In the genomic region with DNA sequence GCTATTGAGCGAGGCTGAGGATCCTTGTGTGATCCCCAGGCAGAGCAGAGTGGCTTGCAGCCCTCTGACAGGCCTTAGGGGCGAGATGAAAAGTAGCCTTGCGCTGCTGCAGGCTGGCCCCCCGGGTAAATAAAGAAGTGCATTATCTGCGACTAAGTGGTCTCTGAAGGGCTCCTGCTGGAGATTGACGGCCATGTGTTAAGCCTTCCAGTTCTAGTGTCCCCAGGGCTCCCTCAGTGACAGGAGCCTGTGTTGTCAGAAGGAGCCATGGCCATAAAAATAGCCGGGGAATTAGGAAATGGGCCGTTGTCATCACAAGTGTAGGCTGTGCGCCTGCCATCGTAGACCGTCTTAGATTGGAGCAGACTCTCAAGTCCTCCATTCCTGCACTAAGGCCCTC, we compare ENCODE assay signal across 16 mouse cellular contexts. TPM values are rescaled to one million over a fixed set of nuclear protein-coding genes. Genes with fewer than 3 reads are reported as not detected.
DNase-seq lines count a peak whose midpoint lies in the region; ATAC-seq and TF ChIP-seq lines count a peak whose summit lies in the region.
"Had no signal": no experiment of that assay in that cellular context is flagged by ENCODE, and none has a peak within 500 bp of the region (broad histone marks: within the 10 kb centered on the region; RNA-seq: fewer than 3 reads in every experiment).

No protein-coding gene starts in this region.

- DNase-seq in hindbrain, embryonic 10.5 days (ENCODE audit: low spot score), result peak; percentile 17
- DNase-seq in hindbrain, postnatal 0 days (ENCODE audit: low spot score), result no peak
- DNase-seq in embryo, embryonic 11 days, result peak; percentile 36
- no peak for DNase-seq in embryonic facial prominence, embryonic 14.5 days (ENCODE audit: low spot score)
- DNase-seq in liver, embryonic 11.5 days (ENCODE audit: low spot score), result no peak
- DNase-seq in left cerebral cortex, adult 8-10 months (ENCODE audit: low spot score in 2 of 2), result no peak
- no peak for DNase-seq in layer of hippocampus, postnatal 36 days
- DNase-seq: cerebellum, adult 18-20 months; gastrocnemius, postnatal 36 days; heart, postnatal 10 days; left cerebral cortex, postnatal 4 days; lung, adult 2 months; spleen, adult 18-20 months had no signal

- H3K27ac ChIP-seq in hindbrain, embryonic 10.5 days, result peak overlapping the region; percentile 62
- no peak overlapping the region for H3K27ac ChIP-seq in hindbrain, postnatal 0 days
- no peak overlapping the region for H3K27ac ChIP-seq in embryonic facial prominence, embryonic 14.5 days (replicated peaks; ENCODE audit: low read depth, low read length)
- H3K27ac ChIP-seq in midbrain, embryonic 13.5 days, result peak overlapping the region; percentile 70
- H3K27ac ChIP-seq in liver, embryonic 11.5 days (ENCODE audit: low read depth, low read length), result no peak overlapping the region
- H3K27ac ChIP-seq: kidney, embryonic 15.5 days; stomach, postnatal 0 days had no signal

- no peak overlapping the region for H3K4me2 ChIP-seq in hindbrain, postnatal 0 days (ENCODE audit: low read depth, low read length)
- no peak overlapping the region for H3K4me2 ChIP-seq in embryonic facial prominence, embryonic 14.5 days (ENCODE audit: low read depth, low read length)
- H3K4me2 ChIP-seq in midbrain, embryonic 13.5 days (replicated peaks), result no peak overlapping the region
- H3K4me2 ChIP-seq in liver, embryonic 11.5 days, result no peak overlapping the region
- H3K4me2 ChIP-seq: kidney, embryonic 15.5 days had no signal

- no peak overlapping the region for H3K9ac ChIP-seq in hindbrain, postnatal 0 days (replicated peaks; ENCODE audit: low read length)
- no peak overlapping the region for H3K9ac ChIP-seq in embryonic facial prominence, embryonic 14.5 days (ENCODE audit: low read depth, low read length)
- no peak overlapping the region for H3K9ac ChIP-seq in midbrain, embryonic 13.5 days (replicated peaks)
- H3K9ac ChIP-seq in liver, embryonic 11.5 days (ENCODE audit: low read depth, low read length), result no peak overlapping the region
- H3K9ac ChIP-seq: kidney, embryonic 15.5 days had no signal

- H3K4me1 ChIP-seq in hindbrain, embryonic 10.5 days (replicated peaks), result peaks cover 42% of the 10 kb centered on the region
- peaks cover 5% of the 10 kb centered on the region; the same call in 1 of the 2 replicates for H3K4me1 ChIP-seq in hindbrain, postnatal 0 days (ENCODE audit: insufficient read depth, low read length)
- no peaks in the 10 kb centered on the region for H3K4me1 ChIP-seq in embryonic facial prominence, embryonic 14.5 days (ENCODE audit: control insufficient read depth, insufficient read depth, low read length)
- H3K4me1 ChIP-seq in midbrain, embryonic 13.5 days (replicated peaks), result peaks cover 39% of the 10 kb centered on the region
- H3K4me1 ChIP-seq in liver, embryonic 11.5 days (replicated peaks; ENCODE audit: control insufficient read depth, insufficient read depth, low read length), result no peaks in the 10 kb centered on the region

- H3K36me3 ChIP-seq in hindbrain, embryonic 10.5 days, result peaks cover 32% of the 10 kb centered on the region
- H3K36me3 ChIP-seq in hindbrain, postnatal 0 days (ENCODE audit: insufficient read depth, low read length), result peaks cover 12% of the 10 kb centered on the region; the same call in 1 of the 2 replicates
- H3K36me3 ChIP-seq in embryonic facial prominence, embryonic 14.5 days (ENCODE audit: control insufficient read depth, insufficient read depth, low read length), result peaks cover 19% of the 10 kb centered on the region; the same call in 1 of the 2 replicates
- H3K36me3 ChIP-seq in midbrain, embryonic 13.5 days, result peaks cover 17% of the 10 kb centered on the region
- peaks cover 5% of the 10 kb centered on the region; the same call in 1 of the 2 replicates for H3K36me3 ChIP-seq in liver, embryonic 11.5 days (ENCODE audit: control insufficient read depth, insufficient read depth, low read length)

- WGBS in hindbrain, embryonic 10.5 days, result 46% methylated on average over 11 of the region's 11 CpGs
- WGBS in hindbrain, postnatal 0 days, result 37% methylated on average over 11 of the region's 11 CpGs
- 31% methylated on average over 11 of the region's 11 CpGs for WGBS in embryonic facial prominence, embryonic 14.5 days
- WGBS in midbrain, embryonic 13.5 days, result 23% methylated on average over 11 of the region's 11 CpGs
- 65% methylated on average over 11 of the region's 11 CpGs for WGBS in liver, embryonic 11.5 days

- no peaks in the 10 kb centered on the region for H3K27me3 ChIP-seq in hindbrain, embryonic 10.5 days (ENCODE audit: insufficient read depth, poor library complexity, severe bottlenecking)
- H3K27me3 ChIP-seq in hindbrain, postnatal 0 days (ENCODE audit: insufficient read depth, low read length), result no peaks in the 10 kb centered on the region
- H3K27me3 ChIP-seq in embryonic facial prominence, embryonic 14.5 days (replicated peaks; ENCODE audit: control insufficient read depth, insufficient read depth, low read length), result no peaks in the 10 kb centered on the region
- no peaks in the 10 kb centered on the region for H3K27me3 ChIP-seq in midbrain, embryonic 13.5 days
- no peaks in the 10 kb centered on the region for H3K27me3 ChIP-seq in liver, embryonic 11.5 days (replicated peaks; ENCODE audit: control insufficient read depth, insufficient read depth, low read length)
- H3K27me3 ChIP-seq: kidney, embryonic 15.5 days had no signal

- no peak for TF ChIP-seq CTCF in hindbrain, postnatal 0 days (IDR thresholded peaks at IDR 0.05; ENCODE audit: low read depth)

- ATAC-seq in hindbrain, postnatal 0 days, result no peak
- ATAC-seq in embryonic facial prominence, embryonic 14.5 days (ENCODE audit: low read depth), result peak; percentile 9; the same call in 1 of the 2 replicates
- peak; percentile 61 for ATAC-seq in midbrain, embryonic 13.5 days
- ATAC-seq in liver, embryonic 11.5 days (replicated peaks; ENCODE audit: low FRiP score), result no peak

- no peak overlapping the region for H3K4me3 ChIP-seq in hindbrain, embryonic 10.5 days
- no peak overlapping the region for H3K4me3 ChIP-seq in hindbrain, postnatal 0 days (ENCODE audit: low read length)
- H3K4me3 ChIP-seq in embryonic facial prominence, embryonic 14.5 days (ENCODE audit: low read depth, low read length), result no peak overlapping the region
- H3K4me3 ChIP-seq in midbrain, embryonic 13.5 days (replicated peaks), result no peak overlapping the region
- no peak overlapping the region for H3K4me3 ChIP-seq in liver, embryonic 11.5 days (ENCODE audit: low read depth, low read length)
- H3K4me3 ChIP-seq: kidney, embryonic 15.5 days had no signal

- H3K9me3 ChIP-seq in hindbrain, embryonic 10.5 days, result no peaks in the 10 kb centered on the region
- H3K9me3 ChIP-seq in hindbrain, postnatal 0 days (ENCODE audit: low read length), result no peaks in the 10 kb centered on the region
- no peaks in the 10 kb centered on the region for H3K9me3 ChIP-seq in embryonic facial prominence, embryonic 14.5 days (ENCODE audit: control insufficient read depth, low read length)
- no peaks in the 10 kb centered on the region for H3K9me3 ChIP-seq in midbrain, embryonic 13.5 days
- H3K9me3 ChIP-seq in liver, embryonic 11.5 days (ENCODE audit: control insufficient read depth, low read length), result no peaks in the 10 kb centered on the region
- H3K9me3 ChIP-seq: kidney, embryonic 15.5 days had no signal

RNA-seq across cellular contexts. Expression of a gene that starts 32.5 kb away (rescaled TPM):
- polyA plus RNA-seq in hindbrain, embryonic 10.5 days (2016; fragmentation: Nextera tagmentation; extraction: Ambion mirVana), result 0.62 and 3.2 TPM in 2 replicates
- total RNA-seq in hindbrain, postnatal 0 days (2014; rRNA removed), result 318 and 326 TPM in 2 replicates
- polyA plus RNA-seq in hindbrain, postnatal 0 days (2015; fragmentation: Nextera tagmentation; extraction: Ambion mirVana), result 46.4 TPM in 2 replicates
- polyA plus RNA-seq in embryonic facial prominence, embryonic 14.5 days (2014; fragmentation: Nextera tagmentation; extraction: Ambion mirVana), result 0.80 and 1.4 TPM in 2 replicates
- 11.3 and 19.3 TPM in 2 replicates for polyA plus RNA-seq in midbrain, embryonic 13.5 days (2015; fragmentation: Nextera tagmentation; extraction: Ambion mirVana)
- 0.52 and 0.70 TPM in 2 replicates for polyA plus RNA-seq in liver, embryonic 11.5 days (2014; fragmentation: Nextera tagmentation; extraction: Ambion mirVana)
- total RNA-seq in left cerebral cortex, adult 8-10 months (2022), result 100 to 1,000 TPM; 131 to 164 (median 153) TPM
- total RNA-seq in layer of hippocampus, postnatal 36 days (2021), result 100 to 1,000 TPM; 111 to 124 TPM
- total RNA-seq: gastrocnemius, postnatal 36 days had no signal
- polyA plus RNA-seq: lung, adult 2 months had no signal

Comparison
In these comparisons a context has a peak if more than half of its experiments do, and no peak if none do; other contexts are left out.
1. DNase-seq: peak in hindbrain, embryonic 10.5 days (single experiment) and embryo, embryonic 11 days (single experiment); none in hindbrain, postnatal 0 days (single experiment), embryonic facial prominence, embryonic 14.5 days (single experiment), liver, embryonic 11.5 days (single experiment), left cerebral cortex, adult 8-10 months (0 of 2) and layer of hippocampus, postnatal 36 days (0 of 2).
2. H3K27ac ChIP-seq: peak in hindbrain, embryonic 10.5 days (single experiment) and midbrain, embryonic 13.5 days (single experiment); none in hindbrain, postnatal 0 days (single experiment), embryonic facial prominence, embryonic 14.5 days (single experiment) and liver, embryonic 11.5 days (single experiment).
3. ATAC-seq: peak in embryonic facial prominence, embryonic 14.5 days (single experiment) and midbrain, embryonic 13.5 days (single experiment); none in hindbrain, postnatal 0 days (single experiment) and liver, embryonic 11.5 days (single experiment).